Mouse (Mus musculus): Measurements from ENCODE around the gene Slc34a2.

Gene Slc34a2

DNA sequence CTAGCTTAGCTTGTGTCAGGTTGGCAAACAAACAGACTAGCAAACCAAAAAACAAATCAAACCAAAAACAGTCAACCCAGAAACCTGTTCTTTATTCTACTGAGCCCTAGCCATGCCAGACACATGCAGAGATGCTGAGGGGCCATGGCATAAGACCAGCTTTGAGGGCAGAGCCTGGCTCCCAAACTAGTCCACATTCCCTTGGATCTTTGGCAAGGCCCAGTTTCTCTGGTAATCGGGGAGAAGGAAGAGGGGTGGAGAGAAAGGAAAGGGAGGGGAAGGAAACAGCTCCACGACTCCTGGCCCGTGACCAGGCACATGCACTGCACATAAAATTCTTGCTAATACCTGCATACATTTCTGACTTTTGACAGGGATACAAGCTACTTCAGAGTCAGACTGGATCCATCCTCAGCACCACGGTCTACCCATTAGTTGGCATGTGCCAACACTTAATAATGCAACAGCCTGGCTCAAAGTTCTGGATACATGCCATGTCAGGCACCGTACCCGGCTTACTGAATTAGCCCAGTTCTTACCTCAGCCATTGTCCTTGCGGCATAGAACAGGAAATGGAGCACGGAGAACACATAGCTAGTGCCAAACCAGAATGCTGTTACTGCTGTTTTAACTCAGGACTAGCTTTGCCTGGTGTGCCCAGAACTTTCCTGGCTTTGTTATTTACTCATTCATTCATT, 12.5 kb upstream of the Slc34a2 start:
- no peak for DNase-seq (ENCODE audit: low spot score in 2 of 2)

DNA sequence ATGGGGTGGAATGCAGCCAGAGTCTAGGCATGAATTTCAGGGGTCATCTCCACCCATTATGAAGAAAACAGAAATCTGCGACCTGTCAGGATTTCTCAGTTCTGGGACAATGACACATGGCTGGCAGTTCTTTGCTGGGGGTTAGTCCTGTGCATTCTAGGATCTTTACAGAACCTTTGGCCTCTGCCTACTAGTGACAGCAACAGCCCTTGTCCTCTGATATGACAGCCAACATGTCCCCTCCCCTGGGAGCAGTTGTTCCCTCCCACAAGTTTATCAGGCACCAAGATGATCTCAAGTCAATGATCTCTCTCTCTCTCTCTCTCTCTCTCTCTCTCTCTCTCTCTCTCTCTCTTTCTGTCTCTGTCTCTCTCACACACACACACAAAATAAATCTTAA, 6.5 kb upstream of the Slc34a2 start:
- no peak for DNase-seq (ENCODE audit: low spot score in 2 of 2)

DNA sequence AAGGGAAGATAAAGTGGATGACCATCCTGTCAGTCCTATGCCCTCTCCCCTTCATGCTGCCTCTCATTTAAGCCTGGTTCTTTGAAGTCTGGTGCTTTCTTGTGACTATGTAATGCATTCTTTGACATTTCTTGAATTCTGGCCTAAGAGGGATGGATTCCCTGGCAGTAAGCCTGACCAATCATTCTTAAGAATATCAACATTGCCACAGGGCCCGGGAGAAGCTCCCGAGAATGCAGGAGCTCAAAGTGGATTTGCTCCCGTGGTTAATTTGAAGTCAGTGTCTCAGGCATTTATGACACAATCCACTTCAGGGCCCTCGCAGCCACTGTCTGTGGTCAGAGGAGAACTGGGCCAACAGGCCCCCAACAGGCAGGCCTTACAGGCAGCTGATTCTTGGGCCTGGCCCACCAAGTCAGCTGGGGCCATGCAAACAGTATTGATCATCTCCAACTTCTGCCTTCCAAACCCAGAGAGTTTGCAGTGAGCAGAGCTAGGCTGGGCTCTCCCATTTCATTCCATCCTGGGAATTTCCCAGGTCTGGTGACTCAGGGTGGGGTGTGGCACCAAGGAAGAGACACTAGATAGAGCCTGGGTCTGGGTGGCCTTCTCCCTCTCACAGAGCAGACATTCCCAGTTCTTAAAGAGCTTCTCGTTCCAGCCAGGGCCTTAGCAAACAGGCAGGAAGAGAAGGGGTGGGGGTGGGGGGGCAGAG, 4.3 kb downstream of the Slc34a2 start:
- no peak for DNase-seq (ENCODE audit: low spot score in 2 of 2)

GRCm38 (mm10) chr5:53042771-53043371, 5.0 kb downstream of the Slc34a2 start:
- no peak for DNase-seq (ENCODE audit: low spot score in 2 of 2)

DNA sequence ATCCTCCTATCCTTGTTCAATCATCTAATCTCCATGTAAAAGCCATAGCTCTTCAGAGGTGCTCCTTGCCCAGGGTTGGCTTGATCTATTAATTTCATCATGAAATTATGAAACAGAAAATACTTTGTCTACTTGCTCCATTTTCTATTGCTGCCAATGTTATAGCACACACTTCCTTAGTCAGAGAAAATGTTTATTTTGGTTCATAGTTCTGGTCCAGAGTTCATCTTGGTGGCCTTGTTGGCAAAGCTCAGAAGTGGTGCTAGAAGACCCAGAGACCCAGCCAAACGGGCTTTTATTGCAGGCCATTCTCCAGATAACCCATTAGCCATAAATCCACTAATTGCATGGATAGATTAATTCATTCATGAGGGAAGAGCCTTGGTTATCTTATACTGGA, 5.8 kb downstream of the Slc34a2 start:
- DNase-seq (ENCODE audit: low spot score in 2 of 2) = no peak

DNA sequence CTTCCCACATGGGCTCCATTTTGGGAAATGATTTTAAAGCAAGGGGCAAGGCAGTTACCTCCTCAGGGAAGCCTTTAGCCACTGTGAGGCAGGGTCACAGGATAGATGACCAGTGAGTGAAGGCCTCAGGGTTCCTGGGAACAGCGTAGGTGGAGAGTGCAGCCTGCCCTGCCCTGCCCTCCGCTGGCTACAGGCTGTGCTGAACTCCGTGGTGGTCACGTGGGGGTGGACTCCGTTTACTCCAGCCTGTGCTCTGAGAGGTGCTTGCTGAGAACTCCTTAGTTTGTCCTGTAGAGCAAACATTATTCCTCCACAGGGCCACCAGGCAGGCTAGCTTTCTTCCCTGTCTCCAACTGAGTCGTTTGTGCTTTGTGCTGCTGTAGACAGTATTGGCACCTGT, 10.1 kb downstream of the Slc34a2 start:
- DNase-seq (ENCODE audit: low spot score in 2 of 2) = no peak

GRCm38 (mm10) chr5:53048599-53048998, 10.7 kb downstream of the Slc34a2 start:
- DNase-seq (ENCODE audit: low spot score in 2 of 2) = no peak

GRCm38 (mm10) chr5:53049046-53049445, 11.2 kb downstream of the Slc34a2 start:
- no peak for DNase-seq (ENCODE audit: low spot score in 2 of 2)

- no peak for DNase-seq (ENCODE audit: low spot score in 2 of 2)
These were observed 13.1 kb downstream of the Slc34a2 start for GRCm38 (mm10) chr5:53050963-53051362.

- DNase-seq (ENCODE audit: low spot score in 2 of 2) = no peak
These were observed 15.4 kb downstream of the Slc34a2 start for GRCm38 (mm10) chr5:53053246-53053645.

GRCm38 (mm10) chr5:53061532-53062130, 23.8 kb downstream of the Slc34a2 start:
- no peak for DNase-seq (ENCODE audit: low spot score in 2 of 2)

DNA sequence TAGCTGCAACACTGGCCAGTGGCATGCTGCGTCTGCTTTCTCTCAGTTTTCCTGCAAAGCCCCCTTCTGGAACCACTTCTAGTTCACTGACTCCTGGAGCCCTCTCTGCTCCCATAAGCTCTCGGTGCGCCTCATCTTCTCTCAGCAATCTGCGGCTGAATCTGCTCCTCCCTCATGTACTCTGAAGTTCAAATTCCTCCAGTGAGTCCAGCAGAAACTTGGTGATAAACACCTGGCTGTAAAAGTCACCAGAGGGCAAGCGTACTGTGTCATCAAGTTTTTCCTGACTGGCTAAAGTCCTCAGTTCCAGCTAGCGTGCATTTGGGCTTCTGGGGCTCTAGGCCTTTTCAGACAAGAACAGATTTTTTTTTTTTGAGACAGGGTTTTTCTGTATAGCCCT, 36.7 kb downstream of the Slc34a2 start:
- DNase-seq (ENCODE audit: low spot score in 2 of 2) = no peak

- DNase-seq (ENCODE audit: low spot score in 2 of 2) = no peak
These were observed 40.6 kb downstream of the Slc34a2 start for GRCm38 (mm10) chr5:53078453-53078852.

DNA sequence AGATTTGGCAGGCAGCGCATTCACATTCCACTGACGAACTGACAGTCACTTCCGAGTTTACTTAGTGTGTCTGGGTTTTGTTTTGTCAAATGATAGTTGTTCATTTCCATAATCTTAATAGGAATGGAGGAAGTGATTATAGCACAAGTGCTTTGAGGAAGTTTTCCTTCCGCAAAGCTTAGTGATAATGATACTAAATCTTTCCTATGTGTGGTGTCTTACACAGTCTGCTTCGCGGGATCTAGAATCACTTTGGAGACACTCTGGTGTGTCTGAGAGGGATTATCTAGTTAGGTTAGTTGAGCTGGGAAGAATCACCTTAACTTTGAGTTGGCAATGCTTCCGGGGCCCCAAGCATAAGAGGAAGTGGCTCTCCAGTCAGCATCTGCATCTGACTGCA, 49.6 kb downstream of the Slc34a2 start:
- DNase-seq (ENCODE audit: low spot score in 2 of 2) = no peak

- DNase-seq (ENCODE audit: low spot score in 2 of 2) = no peak
These were observed 53.5 kb downstream of the Slc34a2 start for GRCm38 (mm10) chr5:53091331-53091730.

DNA sequence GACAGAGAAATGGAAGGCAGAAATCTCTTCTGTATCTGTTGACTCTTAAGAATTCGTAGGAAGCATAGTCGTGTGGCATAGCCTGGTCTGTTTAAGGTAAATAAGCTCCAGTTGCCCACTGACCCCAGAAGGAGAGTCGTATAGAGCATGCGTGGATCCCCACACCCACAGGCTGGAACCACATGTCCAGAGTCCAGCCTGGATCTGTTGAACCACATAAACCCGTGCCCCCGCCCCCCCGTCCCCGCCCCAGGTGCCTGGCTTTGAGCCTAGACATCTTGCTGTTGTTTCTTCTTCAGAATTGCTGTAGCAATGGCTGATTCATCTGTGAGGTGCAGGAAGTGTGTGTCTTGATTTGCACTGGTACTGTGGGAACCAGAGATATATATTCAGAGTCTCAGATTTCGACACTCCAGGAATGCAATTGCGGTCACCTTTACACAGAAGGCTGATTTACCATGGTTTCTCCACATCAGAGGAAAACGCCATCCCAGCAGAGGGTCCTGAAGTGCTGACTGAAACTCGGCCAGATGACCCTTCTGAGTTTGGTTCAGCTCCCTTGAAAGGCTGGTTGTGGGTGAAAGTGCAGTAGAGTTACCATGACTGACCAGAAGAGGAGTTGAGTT, 64.1 kb downstream of the Slc34a2 start:
- no peak for DNase-seq (ENCODE audit: low spot score in 2 of 2)

DNA sequence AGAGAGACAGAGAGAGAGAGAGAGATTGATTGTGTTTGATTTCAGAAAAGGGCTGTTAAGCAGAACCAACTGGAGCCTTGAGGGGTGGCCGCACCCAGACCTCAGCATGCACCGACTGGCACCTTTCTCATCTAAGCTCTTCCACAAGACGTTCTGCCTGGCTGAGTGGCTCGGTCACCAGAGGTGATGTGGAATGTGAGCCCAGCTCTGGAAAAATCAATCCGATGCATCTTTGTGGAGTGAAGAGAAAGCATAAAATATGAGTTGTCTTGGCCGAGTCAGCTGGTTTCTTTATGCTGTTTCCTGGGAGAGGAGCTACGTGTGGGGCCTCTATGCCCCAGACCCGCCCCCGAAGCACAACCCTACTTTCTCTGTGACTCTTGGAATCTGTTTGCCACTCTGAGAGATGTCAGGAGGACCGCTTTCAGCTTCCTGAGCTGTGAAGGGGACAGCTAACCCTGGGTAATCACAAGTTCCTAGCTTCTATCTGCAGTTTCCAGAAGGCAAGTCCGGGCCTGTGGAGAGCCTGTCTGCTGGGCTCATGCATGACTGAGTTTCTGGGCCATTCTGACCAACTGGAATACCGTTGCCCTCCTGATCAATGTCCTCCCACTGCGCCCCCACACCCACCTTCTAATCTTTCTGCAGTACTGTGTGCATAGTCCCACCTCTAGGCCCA, 66.4 kb downstream of the Slc34a2 start:
- DNase-seq (ENCODE audit: low spot score in 2 of 2) = no peak

DNA sequence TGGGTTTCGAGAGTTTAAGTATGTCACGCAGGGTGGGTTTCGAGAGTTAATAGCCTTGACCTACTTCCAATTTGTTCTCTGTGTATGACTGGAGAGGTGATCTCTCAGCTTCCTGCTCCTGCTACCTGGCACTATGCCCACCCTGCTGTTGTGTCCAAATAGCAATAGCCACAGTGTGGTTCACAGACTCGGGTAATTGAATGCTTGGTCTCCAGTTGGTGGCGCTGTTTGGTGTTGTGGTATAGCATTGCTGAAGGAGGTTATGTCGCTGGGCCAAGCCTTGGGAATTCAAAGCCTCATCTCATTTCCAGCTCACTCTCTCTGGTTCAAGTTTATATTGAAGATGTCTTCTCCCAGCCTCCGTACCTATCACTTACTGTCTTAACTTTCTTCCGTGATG, 67.8 kb downstream of the Slc34a2 start:
- peak in 1 of 2 experiments; percentile 15 for DNase-seq (ENCODE audit: low spot score in 2 of 2)

DNA sequence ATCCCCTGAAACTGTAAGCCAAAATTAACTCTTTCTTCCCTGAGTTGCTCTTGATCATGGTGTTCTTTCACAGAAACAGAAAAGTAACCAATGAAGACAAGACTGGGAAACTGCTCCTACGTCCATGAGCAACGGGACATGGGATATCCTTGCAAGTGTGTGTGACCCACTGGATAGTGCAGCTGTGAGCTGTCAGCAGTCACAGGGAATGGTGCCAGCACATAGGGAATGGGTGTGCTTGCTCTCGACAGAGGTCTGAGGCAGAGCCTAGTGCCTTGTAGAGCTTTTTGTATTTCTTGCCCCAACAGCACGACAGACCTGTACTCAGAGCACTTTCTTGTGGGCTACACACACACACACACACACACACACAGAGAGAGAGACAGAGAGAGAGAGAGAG, 68.2 kb downstream of the Slc34a2 start:
- DNase-seq (ENCODE audit: low spot score in 2 of 2) = no peak

- no peak for DNase-seq (ENCODE audit: low spot score in 2 of 2)
These were observed 68.8 kb downstream of the Slc34a2 start for GRCm38 (mm10) chr5:53106731-53107130.

DNA sequence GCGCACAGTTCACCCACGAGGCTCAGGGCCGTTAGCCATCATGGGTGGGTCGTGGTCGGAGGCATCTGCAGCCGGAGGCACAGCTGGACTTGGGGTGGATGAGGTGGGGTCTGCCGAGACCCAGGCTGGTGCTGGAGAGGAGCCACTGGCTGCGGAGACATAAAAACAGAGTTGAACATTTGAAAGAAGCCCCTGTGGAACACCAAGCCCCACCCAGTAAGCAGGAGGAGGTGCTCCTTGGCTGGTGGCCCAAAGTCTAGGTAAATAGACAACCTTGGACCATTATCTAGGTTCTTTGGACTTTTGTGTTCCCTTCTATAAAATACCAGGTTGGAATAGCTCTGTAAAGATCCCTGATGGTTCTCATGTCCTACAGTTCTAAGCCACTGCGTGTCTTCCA, 70.1 kb downstream of the Slc34a2 start:
- no peak for DNase-seq (ENCODE audit: low spot score in 2 of 2)

DNA sequence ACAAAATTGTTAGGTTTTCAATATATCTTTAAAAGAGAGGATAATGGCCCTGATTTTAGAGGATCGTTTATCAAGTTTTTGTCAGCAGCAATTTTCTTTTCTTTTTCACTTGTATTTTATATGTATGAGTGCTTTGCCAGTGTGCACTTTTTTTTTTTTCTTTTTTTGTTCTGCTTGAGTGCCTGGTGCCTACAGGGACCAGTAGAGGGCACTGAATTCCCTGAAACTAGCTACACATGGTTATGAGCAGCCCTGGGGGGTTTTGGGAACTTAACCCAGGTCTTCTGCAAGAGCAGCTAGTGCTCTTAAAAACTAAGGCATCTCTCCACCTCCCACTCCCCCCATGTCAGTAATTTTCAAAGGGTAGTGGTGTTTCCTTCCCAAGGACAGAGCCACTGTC, 70.8 kb downstream of the Slc34a2 start:
- DNase-seq (ENCODE audit: low spot score in 2 of 2) = no peak
